Mouse (Mus musculus) kidney, embryonic 14.5 days (tissue): ENCODE results near the gene Plekhg5. TPM values are rescaled to one million over a fixed set of nuclear protein-coding genes. Genes with fewer than 3 reads are reported as not detected.

ENCODE experiments used
- ATAC-seq: fragments of 200-750 bp; cut with Nextera tagmentation; 2 replicates; pipeline ENCODE4 v1.8.0; 2017; ENCODE audit warnings: moderate number of reproducible peaks, mild to moderate bottlenecking, moderate TSS enrichment, moderate library complexity; ENCODE audit not compliant: low FRiP score, low TSS enrichment
- H3K27ac ChIP-seq: fragments of 300-500 bp; sonication (generic); 2 replicates; pipeline ENCODE4 v1.5.1; 2014; ENCODE audit warnings: low read depth, mild to moderate bottlenecking, low read length, moderate library complexity, mixed read lengths
- H3K27me3 ChIP-seq: fragments of 300-500 bp; sonication (generic); 2 replicates; pipeline ENCODE4 v1.6.1; 2014; ENCODE audit warnings: mild to moderate bottlenecking, low read length; ENCODE audit not compliant: control insufficient read depth, insufficient read depth
- H3K36me3 ChIP-seq: fragments of 300-500 bp; sonication (generic); 2 replicates; pipeline ENCODE4 v1.6.1; 2014; ENCODE audit warnings: low read length, mixed read lengths; ENCODE audit not compliant: control insufficient read depth, insufficient read depth
- H3K4me1 ChIP-seq: fragments of 300-500 bp; sonication (generic); 2 replicates; pipeline ENCODE4 v1.6.1; 2014; ENCODE audit warnings: low read length, mixed read lengths; ENCODE audit not compliant: control insufficient read depth, insufficient read depth
- H3K4me2 ChIP-seq: fragments of 300-500 bp; sonication (generic); replicated peaks from 2 replicates; pipeline ENCODE4 v1.6.1; 2014; ENCODE audit warnings: low read depth, mild to moderate bottlenecking, low read length
- H3K4me3 ChIP-seq: fragments of 300-500 bp; sonication (generic); 2 replicates; pipeline ENCODE4 v1.5.1; 2014; ENCODE audit warnings: mild to moderate bottlenecking, low read length
- H3K9ac ChIP-seq: fragments of 300-500 bp; sonication (generic); 2 replicates; pipeline ENCODE4 v1.6.1; 2014; ENCODE audit warnings: low read depth, mild to moderate bottlenecking, low read length, moderate library complexity
- H3K9me3 ChIP-seq: fragments of 300-500 bp; sonication (generic); 2 replicates; pipeline ENCODE4 v1.6.1; 2016; ENCODE audit warnings: low read length; ENCODE audit not compliant: control insufficient read depth
- WGBS: fragments of 180-500 bp; shearing (Covaris S2); extraction: QIAGEN DNeasy Blood & Tissue Kit; methylation state at CpG from one replicate; pipeline ENCODE4 v1.1.7; 2014; 5-methylcytosine and 5-hydroxymethylcytosine counted together
- polyA plus RNA-seq: library from polyadenylated mRNA; unstranded; fragments of >200 nt; fragmentation: Nextera tagmentation; extraction: Ambion mirVana; gene quantifications from 2 replicates; pipeline ENCODE4 v1.2.1, GENCODE M21; 2014

Gene Plekhg5
- polyA plus RNA-seq, 1 experiment from 2014 or later, result 16.1 TPM

GRCm38 (mm10) chr4:152155019-152155418 is 82.7 kb downstream of the Plekhg5 start:
- H3K9ac ChIP-seq, result no peak overlapping the region
- H3K4me2 ChIP-seq, result no peak overlapping the region
- no peak for ATAC-seq
- peaks cover 53% of the 10 kb centered on the region for H3K27me3 ChIP-seq
- no peak overlapping the region for H3K4me3 ChIP-seq
- no peak overlapping the region for H3K27ac ChIP-seq
- peaks cover 15% of the 10 kb centered on the region for H3K4me1 ChIP-seq
- no peaks in the 10 kb centered on the region for H3K36me3 ChIP-seq
- WGBS, result 55% methylated on average over 4 of the region's 4 CpGs
- H3K9me3 ChIP-seq, result no peaks in the 10 kb centered on the region

- no peak overlapping the region for H3K27ac ChIP-seq
- peak overlapping the region; percentile 21 for H3K4me3 ChIP-seq
- no peaks in the 10 kb centered on the region for H3K36me3 ChIP-seq
- H3K4me1 ChIP-seq, result peaks cover 15% of the 10 kb centered on the region
- ATAC-seq, result no peak
- H3K9me3 ChIP-seq, result no peaks in the 10 kb centered on the region
- H3K9ac ChIP-seq, result no peak overlapping the region
- peak overlapping the region; percentile 34 for H3K4me2 ChIP-seq
- 15% methylated on average over 21 of the region's 21 CpGs for WGBS
- peaks cover 64% of the 10 kb centered on the region for H3K27me3 ChIP-seq
Observed at GRCm38 (mm10) chr4:152157779-152158584, 85.7 kb downstream of the Plekhg5 start.

GRCm38 (mm10) chr4:152158585-152159284 is 86.4 kb downstream of the Plekhg5 start, which contains the start of gene Hes2:
Gene Hes2, plus strand, starts transcription at chr4:152158867.
- Histone ChIP-seq H3K9ac (no peak within 1 kb of the TSS), H3K4me3 (peak within 1 kb of the TSS; percentile 21), H3K4me1 (peaks cover 10% of the 10 kb centered on the region; the same call in 1 of the 2 replicates), H3K27me3 (peaks cover 59% of the 10 kb centered on the region), H3K36me3 (no peaks in the 10 kb centered on the region), H3K9me3 (no peaks in the 10 kb centered on the region), H3K4me2 (peak within 1 kb of the TSS; percentile 34), H3K27ac (no peak within 1 kb of the TSS)
- 3% methylated on average over 35 of the region's 35 CpGs for WGBS
- ATAC-seq, result no peak

- no peak overlapping the region for H3K27ac ChIP-seq
- H3K4me1 ChIP-seq, result peaks cover 10% of the 10 kb centered on the region; the same call in 1 of the 2 replicates
- H3K4me3 ChIP-seq, result peak overlapping the region; percentile 14; the same call in 1 of the 2 replicates
- peak overlapping the region; percentile 18 for H3K4me2 ChIP-seq
- no peak; the same call in 1 of the 2 replicates for ATAC-seq
- H3K27me3 ChIP-seq, result peaks cover 59% of the 10 kb centered on the region
- H3K9ac ChIP-seq, result no peak overlapping the region
- no peaks in the 10 kb centered on the region for H3K36me3 ChIP-seq
- H3K9me3 ChIP-seq, result no peaks in the 10 kb centered on the region
- 1% methylated on average over 19 of the region's 19 CpGs for WGBS
Observed at GRCm38 (mm10) chr4:152159285-152159678, 87.0 kb downstream of the Plekhg5 start.

- H3K4me3 ChIP-seq, result no peak overlapping the region
- H3K9me3 ChIP-seq, result no peaks in the 10 kb centered on the region
- ATAC-seq, result no peak
- no peak overlapping the region for H3K4me2 ChIP-seq
- WGBS, result 42% methylated on average over 4 of the region's 4 CpGs
- H3K36me3 ChIP-seq, result no peaks in the 10 kb centered on the region
- H3K27me3 ChIP-seq, result peaks cover 55% of the 10 kb centered on the region
- no peak overlapping the region for H3K27ac ChIP-seq
- H3K4me1 ChIP-seq, result peaks cover 10% of the 10 kb centered on the region; the same call in 1 of the 2 replicates
- H3K9ac ChIP-seq, result no peak overlapping the region
Observed at GRCm38 (mm10) chr4:152160748-152161147, 88.5 kb downstream of the Plekhg5 start.

GRCm38 (mm10) chr4:152161601-152162000 is 89.3 kb downstream of the Plekhg5 start:
- H3K4me1 ChIP-seq, result peaks cover 10% of the 10 kb centered on the region; the same call in 1 of the 2 replicates
- peaks cover 55% of the 10 kb centered on the region for H3K27me3 ChIP-seq
- H3K27ac ChIP-seq, result no peak overlapping the region
- WGBS, result 63% methylated on average over 6 of the region's 6 CpGs
- no peak overlapping the region for H3K4me3 ChIP-seq
- H3K9me3 ChIP-seq, result no peaks in the 10 kb centered on the region
- H3K36me3 ChIP-seq, result no peaks in the 10 kb centered on the region
- H3K4me2 ChIP-seq, result no peak overlapping the region
- H3K9ac ChIP-seq, result no peak overlapping the region
- ATAC-seq, result no peak

GRCm38 (mm10) chr4:152162748-152163147 is 90.5 kb downstream of the Plekhg5 start:
- no peak overlapping the region for H3K27ac ChIP-seq
- H3K9ac ChIP-seq, result no peak overlapping the region
- no peak overlapping the region for H3K4me2 ChIP-seq
- no peaks in the 10 kb centered on the region for H3K9me3 ChIP-seq
- H3K36me3 ChIP-seq, result no peaks in the 10 kb centered on the region
- WGBS, result 70% methylated on average over 2 of the region's 2 CpGs
- ATAC-seq, result no peak
- H3K27me3 ChIP-seq, result peaks cover 44% of the 10 kb centered on the region
- H3K4me1 ChIP-seq, result peaks cover 10% of the 10 kb centered on the region; the same call in 1 of the 2 replicates
- no peak overlapping the region for H3K4me3 ChIP-seq
